Mouse (Mus musculus) megakaryocyte, adult 5-6 weeks (primary cell): Measurements from ENCODE around the gene Syt15. TPM values are rescaled to one million over a fixed set of nuclear protein-coding genes. Genes with fewer than 3 reads are reported as not detected.
"Not testable (repeated sequence)": the region's sequence is repeated elsewhere in the genome, so short reads cannot be mapped to it uniquely, and the experiment has no call there.

Experiments used
- ATAC-seq: 2 replicates; pipeline ENCODE4 v1.8.0; 2016; ENCODE audit warnings: mild to moderate bottlenecking, inconsistent platforms; ENCODE audit not compliant: poor library complexity, severe bottlenecking
- total RNA-seq, 2 experiments: library from RNA; stranded (forward) in 1 of 2; stranded (reverse) in 1 of 2; fragments of 153-499, 151-499 nt in 1 of 2; fragments of 221-1000, 200-1000 nt in 1 of 2; gene quantifications; 2 replicates each; pipeline versions ENCODE4 v1.2.3 to v1.2.4; 2015 to 2017

Gene Syt15
- total RNA-seq, 2 experiments from 2014 or later: not detected

DNA sequence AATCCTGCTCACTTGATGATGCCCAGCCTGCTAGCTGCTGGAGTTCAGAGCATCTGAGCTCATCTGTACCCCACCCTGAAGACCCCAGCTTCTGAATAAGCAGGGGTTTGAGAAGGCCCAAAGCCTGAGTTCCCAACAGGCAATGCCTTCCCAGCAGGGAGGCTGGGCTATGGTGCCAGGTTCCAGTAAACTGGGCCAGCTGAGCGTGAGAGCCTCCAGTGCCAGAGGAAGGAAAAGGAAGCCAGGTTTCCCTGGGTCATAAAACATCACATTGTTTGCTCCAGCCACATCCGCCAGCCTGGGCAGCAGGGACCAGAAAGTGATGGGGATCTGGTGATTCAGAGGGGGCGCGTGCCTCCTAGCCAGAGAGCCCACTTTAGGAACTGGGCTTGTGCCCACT, 7.2 kb downstream of the Syt15 start:
- ATAC-seq: no peak

- no peak for ATAC-seq
These were observed 8.6 kb downstream of the Syt15 start for GRCm38 (mm10) chr14:34227981-34228380.

DNA sequence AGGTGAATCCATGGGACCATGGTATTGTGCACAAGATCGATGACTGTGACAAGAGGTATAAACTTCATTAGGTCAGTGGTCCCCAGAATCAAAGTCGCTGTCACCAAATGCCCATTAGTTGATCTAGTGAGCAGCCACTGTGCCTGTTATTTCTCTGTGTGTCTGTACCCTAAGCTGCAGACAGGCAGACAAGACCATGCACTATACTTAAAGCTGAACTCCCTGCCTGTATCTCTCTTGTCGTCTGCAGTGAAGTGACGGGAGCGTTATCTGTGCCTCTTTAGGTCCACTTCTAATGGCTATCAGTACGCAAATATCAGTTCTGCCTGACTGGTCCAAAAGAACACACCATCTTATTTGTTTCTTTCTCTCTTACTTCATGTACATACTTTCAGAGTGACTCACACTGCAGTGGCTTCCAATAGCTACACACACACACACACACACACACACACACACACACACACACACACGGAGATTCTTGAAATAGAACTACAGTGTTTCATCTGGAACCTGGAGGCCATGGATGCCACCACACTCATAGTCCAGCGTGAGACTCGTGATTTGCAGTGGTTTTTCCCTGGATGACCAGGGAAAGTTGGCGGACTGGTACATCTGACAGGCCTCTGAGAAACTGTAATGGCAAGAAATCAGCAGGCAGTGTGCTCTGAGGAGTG, 9.6 kb downstream of the Syt15 start:
- no peak for ATAC-seq

GRCm38 (mm10) chr14:34232340-34232739, 12.9 kb downstream of the Syt15 start:
- ATAC-seq: no peak

GRCm38 (mm10) chr14:34232866-34233680, 13.7 kb downstream of the Syt15 start:
- no peak for ATAC-seq

- ATAC-seq: no peak
These were observed 14.5 kb downstream of the Syt15 start for GRCm38 (mm10) chr14:34233846-34234245.

DNA sequence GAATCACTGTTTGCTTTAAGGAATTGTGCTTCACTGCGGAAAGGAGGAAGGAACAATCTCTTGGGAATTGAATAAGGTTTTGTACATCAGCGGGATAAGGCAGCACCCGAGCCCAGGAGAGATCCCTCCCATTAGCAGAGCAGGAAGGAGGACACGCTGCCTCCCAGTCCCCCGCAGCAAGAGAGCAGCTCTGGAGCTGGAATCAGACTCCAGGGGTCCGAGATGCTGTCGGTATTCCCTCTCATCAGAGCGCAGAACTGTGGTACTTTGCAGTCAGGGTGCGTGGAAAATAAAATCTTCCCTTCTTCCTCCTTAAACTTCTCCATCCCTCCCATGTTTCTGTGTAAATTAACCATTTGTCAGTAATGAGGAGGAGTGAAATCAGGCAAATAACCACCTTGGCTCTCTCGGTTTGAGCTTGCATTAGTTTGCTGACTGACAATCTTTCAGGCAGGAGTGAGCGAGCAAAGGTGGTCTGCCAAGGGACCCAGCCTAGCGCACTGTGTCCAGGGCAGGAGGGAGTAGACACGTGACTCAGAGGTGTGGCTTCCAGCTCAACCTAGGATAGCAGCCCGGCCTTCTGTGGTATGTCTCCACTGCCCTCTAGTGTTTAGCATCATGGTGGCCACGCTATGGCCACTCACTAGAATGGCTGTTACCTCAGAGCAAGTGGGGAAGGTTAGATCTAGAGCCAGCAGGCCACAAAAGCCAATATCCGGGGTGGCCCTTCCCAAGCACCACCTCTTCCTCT, 15.4 kb downstream of the Syt15 start:
- ATAC-seq: peak; percentile 80

- ATAC-seq: no peak
These were observed 20.9 kb downstream of the Syt15 start for GRCm38 (mm10) chr14:34240263-34240662.

DNA sequence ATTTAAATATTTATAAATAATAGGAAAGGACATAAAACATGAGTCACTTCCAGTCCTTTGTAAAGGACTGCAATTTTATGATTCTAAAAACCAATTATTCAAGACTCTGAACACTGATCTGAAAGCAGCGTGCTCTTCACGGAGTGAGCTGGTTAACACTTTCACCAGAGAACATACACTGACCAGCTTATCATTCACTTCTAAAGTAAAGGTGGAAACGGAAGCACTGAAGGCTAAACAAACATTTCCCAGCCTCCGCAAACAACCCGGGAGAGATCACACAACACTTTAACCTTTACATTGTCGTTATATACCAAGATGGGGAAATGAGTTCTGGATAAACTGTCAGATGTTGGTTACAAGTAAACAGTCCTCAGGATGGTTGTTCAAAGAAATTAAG, 21.3 kb downstream of the Syt15 start:
- no peak for ATAC-seq

- ATAC-seq: no peak
These were observed 33.2 kb downstream of the Syt15 start for GRCm38 (mm10) chr14:34252470-34253145.

GRCm38 (mm10) chr14:34253261-34253660, 33.9 kb downstream of the Syt15 start:
- ATAC-seq: no peak

- not testable (repeated sequence) for ATAC-seq
These were observed 39.1 kb downstream of the Syt15 start for GRCm38 (mm10) chr14:34258525-34258924.

DNA sequence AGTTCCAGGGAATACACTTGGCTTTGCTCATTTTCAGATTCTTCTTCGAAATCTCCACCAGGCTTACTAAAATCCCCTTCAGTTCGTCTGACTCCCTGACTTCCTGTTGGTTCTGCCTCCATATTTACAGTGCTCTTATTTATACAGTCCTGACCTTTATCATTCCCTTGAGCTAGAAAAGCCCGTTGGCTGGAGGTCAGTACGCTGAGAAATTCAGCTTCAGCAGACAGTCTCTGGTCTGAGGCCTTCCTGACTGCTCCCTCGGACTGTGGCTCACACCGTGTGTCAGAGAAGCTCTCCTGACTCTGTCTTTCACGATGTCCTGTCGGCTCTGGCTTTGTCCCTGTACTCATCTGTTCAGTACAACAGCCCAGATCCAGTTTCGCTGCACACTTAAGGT, 48.7 kb downstream of the Syt15 start:
- no peak for ATAC-seq

- ATAC-seq: no peak
These were observed 53.9 kb downstream of the Syt15 start for GRCm38 (mm10) chr14:34273280-34273679.

DNA sequence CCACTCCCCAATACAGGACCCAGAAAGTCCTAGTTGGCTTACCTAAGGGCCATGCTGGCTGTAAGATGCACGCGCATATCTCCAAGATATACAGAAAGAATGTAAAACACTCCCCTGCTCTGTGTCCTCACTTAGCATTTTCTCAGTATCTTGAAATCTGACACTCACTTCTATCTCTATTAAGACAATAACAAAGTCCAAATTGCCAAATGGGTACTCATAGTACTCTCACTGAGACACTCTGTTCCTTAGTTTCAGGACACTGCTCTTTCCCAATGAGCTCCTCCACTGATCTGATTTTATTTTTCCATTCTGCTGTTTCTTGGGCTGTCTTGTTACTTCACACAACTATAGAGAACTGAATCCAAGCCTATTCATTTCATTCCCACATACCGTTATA, 54.7 kb downstream of the Syt15 start:
- ATAC-seq: no peak

- ATAC-seq: no peak
These were observed 55.8 kb downstream of the Syt15 start for GRCm38 (mm10) chr14:34275225-34275624.

DNA sequence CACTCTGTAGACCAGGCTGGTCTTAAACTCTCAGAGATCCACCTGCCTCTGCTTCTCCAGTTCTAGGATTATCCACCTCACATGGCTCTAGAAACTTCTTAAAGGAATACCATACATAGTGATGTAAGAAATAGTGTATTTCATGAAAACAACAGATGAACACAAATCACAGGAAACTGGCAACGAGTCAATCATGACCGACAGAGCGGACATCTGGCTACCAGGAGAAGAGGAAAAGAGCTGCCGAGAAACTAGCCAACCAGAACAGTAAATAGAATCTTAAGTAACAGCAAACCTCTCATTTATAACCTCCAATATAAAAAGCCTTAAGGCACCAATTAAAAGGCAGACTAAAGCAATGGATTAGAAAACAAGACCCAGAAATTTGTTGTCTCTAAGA, 60.3 kb downstream of the Syt15 start:
- ATAC-seq: no peak
